Mouse (Mus musculus) brain, embryonic 18.5 days (tissue): Measurements from ENCODE around the gene Aqp8.
A peak's percentile ranks its signal among the peaks of the same experiment; 100 is the strongest.

Experiments
- DNase-seq: peaks from one replicate; pipeline ENCODE4 v3.0.0-alpha.2; 2012; ENCODE audit warnings: low read depth, low spot score

The Aqp8 gene

DNA sequence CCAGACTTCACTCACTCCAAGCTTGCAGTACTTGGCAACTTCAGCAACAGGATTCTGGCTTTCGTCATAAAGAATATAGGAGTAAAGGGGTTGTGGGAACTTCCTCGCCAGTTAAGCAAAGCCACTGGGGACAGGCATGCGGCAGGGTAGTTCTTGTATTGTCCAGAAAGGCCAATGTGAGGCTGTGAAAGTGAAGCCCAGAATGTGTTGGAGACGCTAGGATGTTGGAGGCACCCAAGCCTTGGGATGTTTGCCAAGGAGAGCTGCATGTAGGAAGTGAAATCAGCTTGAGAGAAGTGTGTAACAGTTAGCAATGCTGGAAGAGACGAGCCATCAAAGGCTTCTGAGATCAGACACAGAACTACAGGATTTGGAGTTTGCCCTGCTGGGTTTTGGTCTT, 25.6 kb downstream of the Aqp8 start:
- DNase-seq, result no peak

GRCm38 (mm10) chr7:123499481-123500238, 37.6 kb downstream of the Aqp8 start:
- no peak for DNase-seq

DNA sequence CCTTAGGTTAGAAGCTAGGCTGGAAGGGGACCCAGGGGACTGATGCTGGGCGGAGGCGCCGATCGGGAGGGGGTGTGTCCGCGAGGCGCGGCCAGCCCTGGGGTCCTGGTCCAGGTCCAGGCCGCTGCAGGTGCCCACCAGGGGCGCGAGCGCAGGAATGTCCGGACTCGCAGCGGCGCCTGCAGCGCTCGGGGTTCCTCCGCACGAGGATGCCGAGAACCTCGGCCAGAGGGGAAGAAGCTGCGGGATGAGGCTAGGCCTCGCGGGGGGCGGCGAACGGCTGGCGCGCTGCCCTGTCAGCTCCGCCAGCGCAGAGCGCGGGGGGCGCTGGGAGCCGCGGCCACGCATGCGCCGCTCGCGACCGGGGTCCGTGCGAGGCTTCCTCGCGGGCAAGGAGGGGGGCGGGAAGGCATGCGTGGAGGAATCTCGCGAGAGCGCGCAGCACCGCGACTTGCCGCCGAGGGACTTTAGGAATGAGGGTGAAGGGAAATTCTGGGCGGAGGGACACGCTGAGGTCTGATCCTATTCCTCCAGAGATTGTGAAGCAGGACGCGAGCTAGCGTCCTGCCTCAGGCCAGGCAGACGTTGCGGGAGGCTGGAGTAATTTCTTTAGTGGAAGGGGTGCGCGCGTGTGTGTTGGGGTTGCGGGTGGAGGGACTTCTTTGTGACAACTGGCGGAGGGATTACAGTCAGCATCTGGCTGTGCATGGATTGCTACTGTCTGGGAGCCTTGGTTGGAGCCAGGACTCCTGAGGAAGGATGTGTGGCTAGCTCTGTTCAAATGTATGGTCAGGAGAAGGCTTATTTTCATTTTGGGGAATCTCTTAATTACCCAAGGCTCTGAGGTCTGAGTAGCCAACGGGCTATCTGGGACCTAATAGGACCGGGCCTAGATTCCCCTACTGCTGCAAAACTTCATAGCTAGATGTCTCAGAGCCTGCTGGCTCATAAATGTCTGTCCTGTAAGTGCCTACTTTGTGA, 38.4 kb downstream of the Aqp8 start, which contains the start of gene Zkscan2:
Gene Zkscan2 (minus strand): TSS at position 211 of the 981 bp plus-strand sequence.
- DNase-seq, result peak; percentile 91

DNA sequence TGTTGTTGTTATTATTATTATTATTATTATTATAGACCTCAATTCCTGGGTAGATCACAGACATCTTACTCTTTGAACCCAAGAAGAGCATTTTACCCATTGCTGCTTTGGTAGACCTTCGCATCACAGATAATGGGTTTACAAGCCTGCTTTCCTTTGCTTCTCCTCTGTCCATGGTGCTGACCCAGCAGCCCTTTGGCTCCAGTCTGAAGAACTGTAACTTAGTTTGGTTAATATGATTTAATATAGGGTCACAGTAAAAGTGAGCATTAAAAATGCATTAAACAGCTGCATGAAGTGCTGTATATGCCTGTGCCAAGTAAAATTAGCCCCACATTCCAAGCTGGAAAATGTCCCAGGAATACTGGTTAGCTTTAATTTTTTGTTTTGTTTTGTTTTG, 41.3 kb downstream of the Aqp8 start:
- DNase-seq, result no peak

- DNase-seq, result no peak
Measured at GRCm38 (mm10) chr7:123507946-123508345, 45.9 kb downstream of the Aqp8 start.
